Mouse (Mus musculus): ENCODE data around the gene Spon1. TPM values are rescaled to one million over a fixed set of nuclear protein-coding genes. Genes with fewer than 3 reads are reported as not detected.

The Spon1 gene
- 4.9 and 5.8 TPM in 2 replicates for polyA plus RNA-seq (2012; rRNA removed)

DNA sequence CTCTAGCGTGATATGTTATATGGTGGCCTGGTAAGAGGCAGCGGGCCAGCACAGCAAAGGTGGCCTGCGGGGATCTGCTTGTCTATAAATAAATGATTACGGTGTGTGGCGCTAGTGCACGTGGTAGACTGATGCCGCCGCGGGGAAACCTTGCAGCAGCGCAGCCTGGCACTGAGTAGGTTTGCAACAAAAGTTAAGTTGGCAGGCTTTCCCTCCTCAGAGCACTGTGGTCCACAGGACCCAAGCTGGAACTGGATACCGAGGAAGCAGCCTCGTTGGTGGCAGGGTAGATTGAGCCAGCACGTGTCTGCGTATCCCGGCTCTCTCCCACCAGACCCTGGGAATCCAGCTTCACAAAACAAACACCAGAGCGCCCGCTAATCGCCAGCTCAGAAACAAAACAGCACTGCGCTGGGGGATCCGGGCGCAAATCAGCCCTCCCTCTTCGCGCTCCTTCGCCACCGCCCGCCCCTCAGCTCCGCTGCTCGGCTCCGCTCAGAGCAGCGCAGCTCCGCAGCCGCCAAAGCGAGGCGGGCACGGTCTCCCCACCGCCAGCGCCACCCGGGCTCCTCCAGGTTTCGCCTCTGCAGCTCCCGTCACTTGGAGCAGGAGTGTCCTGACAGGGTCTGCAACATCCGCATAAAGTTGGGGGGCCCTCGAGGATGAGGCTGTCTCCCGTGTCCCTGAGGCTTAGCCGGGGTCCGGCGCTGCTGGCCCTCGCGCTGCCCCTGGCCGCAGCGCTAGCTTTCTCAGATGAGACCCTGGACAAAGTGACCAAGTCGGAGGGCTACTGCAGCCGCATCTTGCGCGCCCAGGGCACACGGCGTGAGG is at the start of gene Spon1:
TSS of gene Spon1 (plus strand) at position 332 of the 831 bp plus-strand sequence.

